Mouse (Mus musculus) testis, postnatal 10 days (tissue): ENCODE measurements at regions not wholly inside any gene's neighbourhood (a gene's known extent, or its start where the extent isn't known, plus 50 kb on each side); places are given as distances from the start of the nearest gene placed in this dataset.

Source experiments
- DNase-seq: peaks from one replicate; pipeline ENCODE4 v3.0.0; 2021; ENCODE audit warnings: low spot score

DNA sequence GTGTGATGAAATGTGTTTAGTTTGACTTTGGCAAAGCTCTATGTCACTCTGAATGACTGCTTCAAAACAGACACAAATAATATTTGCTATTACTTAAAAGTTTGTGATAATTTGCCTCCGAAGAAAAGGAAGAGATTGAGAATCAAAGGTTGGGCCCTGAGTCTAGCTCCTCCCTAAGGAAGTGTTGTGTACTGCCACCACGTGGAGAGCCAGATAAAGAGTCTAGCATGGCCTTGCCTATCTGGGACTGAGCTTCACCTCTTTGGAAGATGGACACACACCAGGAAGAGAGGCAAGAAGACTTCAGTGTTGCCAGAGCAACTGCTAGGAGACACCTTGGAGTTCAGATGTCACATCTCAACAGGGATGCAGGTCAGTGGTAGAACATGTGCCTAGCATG is 258.5 kb downstream of the Cog6 start:
- peak; percentile 52 for DNase-seq

DNA sequence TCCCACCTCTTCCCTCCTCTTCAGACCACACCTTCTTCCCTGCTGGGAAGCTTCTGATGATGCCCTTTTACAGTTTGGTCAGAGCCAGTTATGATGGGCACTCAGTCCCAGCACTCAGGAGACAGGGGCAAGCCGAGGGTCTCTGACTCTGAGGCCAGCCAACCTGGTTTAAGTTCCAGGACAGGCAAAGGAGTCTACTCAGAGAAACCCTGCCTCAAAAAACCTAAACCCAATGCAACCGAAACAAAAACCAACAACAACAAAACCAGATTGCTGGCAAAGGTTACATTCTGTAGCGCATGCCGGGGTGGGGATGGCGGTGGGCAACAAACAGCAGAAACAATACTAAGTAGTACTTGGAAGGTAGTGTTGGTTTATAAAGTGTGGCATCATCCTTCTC is 260.2 kb downstream of the Cog6 start:
- no peak for DNase-seq

DNA sequence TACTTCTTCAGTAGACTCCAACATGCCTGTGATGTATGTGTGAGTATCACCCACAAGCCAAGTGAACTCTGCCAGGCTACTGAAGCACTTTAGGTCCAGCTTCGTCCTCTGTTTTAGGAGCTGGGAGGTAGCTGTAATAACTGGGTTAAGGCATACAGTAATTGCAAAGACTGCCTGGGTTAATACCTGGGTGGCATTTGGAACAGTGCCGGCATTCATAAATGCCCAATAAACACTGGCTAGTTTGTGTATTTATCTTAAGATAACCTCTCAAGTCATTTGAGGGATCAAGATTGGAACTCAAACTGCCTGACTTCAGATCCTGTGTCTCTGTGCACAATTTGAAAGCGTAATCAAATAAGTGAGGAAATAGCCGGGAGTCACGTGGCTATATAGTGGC is 261.0 kb downstream of the Cog6 start:
- DNase-seq = no peak

DNA sequence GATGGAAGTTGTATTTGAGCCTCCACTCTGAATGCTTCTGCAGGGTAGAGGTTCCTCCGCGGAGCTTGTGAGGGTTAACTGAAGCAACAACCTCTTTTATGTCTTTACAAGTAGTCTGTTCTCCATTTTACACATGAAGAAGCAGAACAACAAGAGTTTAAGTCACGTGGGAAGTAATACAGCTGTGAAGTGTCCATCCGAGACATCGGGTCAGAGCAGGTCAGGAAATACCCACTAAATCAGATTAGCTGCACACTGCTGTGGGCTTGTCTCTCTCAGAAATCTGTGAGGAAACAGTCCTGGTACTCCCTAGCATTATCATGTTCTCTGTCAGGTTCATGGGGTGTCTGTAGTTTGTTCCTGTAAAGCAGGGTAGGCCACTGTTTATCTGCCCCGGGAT is 262.1 kb downstream of the Cog6 start:
- DNase-seq = no peak

DNA sequence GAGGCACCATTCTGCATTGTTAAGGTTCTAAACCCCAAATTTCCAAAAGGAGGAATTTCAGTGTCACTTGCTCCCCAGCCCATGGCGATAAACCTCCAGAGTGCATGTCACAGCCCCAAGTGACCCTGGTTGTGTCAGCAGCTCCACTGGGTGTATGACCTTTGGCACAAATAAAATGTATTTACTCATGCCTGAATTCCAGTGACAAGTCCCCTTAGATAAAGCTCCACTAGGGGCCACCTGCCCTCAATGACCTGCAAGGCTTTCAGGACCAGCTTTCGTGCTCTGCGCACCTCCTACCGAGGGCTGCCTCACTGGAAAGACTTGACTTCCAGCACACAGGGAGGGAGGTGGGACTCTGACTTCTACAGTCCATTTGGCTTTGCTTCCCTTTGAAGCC is 262.6 kb downstream of the Cog6 start:
- DNase-seq = no peak

DNA sequence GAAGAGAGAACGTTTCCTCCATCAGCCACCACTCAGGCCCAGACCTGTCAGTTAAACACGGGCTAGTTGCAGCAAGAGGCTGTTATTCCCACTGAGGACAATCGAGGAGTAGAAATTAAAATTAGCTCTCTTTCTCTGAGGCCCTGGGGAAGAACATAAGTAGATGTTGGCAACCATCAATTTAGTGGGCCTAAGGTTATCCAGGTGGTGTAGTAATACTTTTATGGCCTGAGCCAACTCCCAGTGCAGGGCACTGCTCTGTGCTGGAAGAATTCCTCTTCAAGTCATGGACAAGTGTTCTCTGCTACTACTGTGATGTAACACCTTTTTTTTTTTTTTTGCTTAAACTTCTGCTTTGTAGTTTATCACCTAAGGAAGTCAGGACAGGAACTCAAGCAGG is 270.1 kb downstream of the Cog6 start:
- no peak for DNase-seq

DNA sequence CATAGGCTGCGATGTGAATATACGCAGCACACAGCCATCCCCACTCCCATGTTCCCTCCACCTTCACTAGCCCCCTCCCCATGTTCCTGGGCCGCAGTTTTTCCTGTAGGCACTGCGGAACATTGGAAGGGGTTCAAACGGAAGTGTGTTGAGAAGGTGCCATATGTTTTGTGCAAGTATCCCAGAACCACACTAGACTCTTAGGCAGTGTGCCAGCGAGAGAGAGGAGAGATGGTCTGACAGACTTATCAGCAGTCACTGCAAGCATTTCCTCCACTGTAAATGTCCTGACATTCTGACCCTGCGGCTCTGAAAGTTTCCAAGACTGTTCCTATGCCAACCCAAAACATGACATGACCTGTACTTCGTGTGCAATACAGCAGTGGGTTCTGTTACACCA is 272.7 kb downstream of the Cog6 start:
- DNase-seq = no peak

DNA sequence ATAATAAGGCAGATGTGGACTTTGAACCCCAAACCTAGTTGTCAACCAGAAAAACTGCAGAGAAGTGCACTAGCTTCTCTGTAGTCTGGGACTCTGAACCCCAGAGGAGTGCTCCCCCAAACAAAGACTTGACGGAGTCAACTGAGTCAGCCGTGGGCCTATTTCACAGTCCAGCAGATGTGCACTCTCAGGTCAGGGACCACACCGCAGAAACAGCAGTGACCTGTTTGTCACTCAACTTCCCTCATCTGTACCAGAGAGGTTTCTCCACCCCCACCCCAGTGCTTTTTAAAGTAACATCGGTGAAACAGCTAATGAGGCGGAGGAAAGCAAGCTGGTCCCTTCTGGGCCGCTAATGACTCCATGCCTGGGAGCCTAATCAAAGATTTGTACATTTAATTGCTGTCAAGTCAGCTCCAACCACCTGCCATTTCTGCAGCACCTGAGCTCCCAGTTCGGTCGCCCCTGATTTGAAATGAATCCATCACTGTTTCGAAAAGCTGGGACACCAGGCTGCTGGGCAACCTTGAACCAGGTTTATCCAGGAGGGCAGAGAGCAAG is 276.5 kb downstream of the Cog6 start:
- no peak for DNase-seq

DNA sequence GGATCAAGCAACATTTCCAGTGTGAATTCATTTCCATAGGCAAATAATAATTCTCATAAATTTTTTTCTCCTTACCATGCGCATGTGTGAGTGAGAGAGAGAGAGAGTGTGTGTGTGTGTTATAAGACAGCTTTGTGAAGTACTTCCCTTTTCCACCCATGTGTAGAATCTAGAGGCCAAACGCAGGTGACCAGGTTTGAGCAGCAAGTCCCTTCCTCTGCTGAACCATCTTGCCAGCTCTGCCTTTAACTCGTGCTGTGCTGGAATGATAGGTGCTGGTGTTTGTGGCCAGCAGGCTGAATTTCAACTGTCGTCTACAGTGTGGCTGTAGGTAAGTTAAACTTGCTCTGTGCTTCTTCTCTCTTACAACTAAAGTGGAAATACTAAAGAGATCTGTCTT is 277.5 kb downstream of the Cog6 start:
- DNase-seq = no peak

DNA sequence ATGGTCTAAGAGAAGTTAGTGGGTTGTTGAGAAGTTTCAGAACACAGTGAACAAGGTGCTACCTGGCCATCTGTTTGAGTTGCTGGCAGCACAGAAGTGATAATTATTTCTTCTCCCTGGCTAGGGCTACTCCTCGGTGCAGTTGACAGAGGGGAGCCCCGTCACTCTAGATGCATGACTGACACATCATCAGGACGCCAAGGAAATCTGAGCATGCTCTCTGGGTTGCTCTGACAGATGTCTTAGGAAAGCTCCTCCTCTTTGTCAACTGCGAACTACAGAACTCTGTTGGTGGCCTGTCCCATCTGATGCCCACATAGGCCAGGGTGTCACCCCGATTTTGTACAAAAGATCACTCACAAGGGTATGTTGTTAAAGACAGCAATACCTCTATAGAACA is 278.7 kb downstream of the Cog6 start:
- no peak for DNase-seq

DNA sequence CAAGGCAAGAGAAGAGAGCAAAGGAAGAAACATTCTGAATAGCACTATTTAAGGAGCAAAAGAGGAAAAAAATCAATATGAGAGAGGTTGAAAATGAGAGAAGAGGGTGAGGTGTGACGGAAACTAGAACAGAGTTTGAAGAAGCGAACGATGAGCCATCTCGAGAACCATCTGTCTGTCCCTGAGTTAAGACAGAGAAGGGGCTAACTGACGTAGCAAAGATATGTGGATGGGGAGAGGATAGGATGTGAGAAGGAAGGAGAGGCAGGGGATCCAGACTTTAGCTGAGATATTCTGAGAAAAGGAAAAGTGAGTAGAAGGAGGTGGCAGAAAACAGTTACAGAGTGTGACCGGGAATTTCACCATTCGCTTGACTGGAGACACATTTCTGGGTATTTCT is 281.1 kb downstream of the Cog6 start:
- no peak for DNase-seq

DNA sequence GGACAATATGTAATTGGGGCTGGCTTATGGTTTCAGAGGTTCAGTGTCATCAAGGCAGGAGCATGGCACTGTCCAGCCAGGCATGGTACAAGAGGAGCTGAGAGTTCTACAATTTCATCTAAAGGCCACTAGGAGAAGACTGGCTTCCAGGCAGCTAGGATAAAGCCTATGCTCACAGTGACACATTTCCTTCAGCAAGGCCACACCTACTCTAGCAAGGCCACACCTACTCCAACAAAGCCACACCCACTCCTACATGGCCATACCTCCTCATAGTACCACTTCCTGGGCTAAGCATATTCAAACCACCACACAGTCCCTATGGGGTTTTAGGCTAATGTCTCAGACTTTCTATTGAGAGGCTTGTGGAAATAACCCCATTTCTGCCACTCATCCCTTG is 285.1 kb downstream of the Cog6 start:
- no peak for DNase-seq

DNA sequence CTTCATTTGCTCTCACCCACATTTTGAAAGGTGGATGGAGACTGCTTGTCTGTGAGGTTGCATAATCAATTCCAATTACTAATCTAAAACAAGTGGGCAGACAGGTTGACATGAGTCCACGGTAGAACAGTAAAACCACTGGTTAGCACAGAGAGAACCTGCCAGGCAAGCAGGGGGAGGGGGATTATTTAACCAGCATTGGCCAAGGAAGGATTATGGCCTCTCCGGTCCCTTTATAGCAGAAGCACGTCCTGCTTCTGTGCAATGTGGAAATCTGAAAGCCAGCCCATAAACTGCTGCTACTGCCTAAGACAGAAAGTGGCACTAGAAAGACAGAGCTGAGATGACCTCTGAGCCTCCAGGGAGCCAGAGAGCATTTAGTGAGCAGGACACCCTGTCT is 285.5 kb downstream of the Cog6 start:
- DNase-seq = no peak

DNA sequence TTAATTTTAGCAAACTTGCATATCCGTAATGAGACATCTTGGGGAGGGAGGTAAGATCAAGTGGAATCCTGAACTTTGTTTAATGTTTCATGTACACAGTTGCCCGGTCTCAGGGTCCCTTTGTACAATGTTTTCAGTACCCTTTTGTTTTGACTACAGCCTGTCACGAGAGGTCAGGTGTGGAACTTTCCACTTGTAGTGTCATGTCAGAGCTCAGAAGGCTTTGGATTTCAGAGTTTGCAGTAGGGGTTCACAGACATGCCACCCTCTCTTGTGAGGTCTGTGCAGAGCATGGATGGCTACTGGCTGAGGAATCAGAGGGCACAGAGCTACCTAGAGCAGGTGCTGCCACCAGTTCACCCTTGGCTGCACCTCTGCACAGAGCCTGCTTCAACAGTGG is 287.3 kb downstream of the Cog6 start:
- no peak for DNase-seq

DNA sequence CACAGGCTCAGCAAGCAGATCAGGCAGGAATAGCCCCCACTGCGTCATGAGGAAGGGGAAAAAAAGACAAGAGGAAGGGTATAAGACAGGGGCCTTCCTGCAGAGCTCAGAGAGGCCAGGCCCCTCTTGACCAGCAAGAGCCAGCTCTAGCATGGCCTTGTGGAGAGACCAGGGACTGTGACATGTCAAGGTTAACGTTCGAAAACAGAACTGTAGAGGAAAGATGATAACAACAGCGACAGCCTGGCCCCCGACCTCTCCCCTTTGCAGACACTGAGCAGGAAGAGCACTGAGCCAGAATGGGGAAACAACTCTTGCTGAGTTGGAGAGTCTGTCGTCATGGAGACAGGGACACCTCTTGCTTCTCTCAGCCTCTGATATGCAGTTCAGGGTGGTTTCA is 288.2 kb downstream of the Cog6 start:
- no peak for DNase-seq

DNA sequence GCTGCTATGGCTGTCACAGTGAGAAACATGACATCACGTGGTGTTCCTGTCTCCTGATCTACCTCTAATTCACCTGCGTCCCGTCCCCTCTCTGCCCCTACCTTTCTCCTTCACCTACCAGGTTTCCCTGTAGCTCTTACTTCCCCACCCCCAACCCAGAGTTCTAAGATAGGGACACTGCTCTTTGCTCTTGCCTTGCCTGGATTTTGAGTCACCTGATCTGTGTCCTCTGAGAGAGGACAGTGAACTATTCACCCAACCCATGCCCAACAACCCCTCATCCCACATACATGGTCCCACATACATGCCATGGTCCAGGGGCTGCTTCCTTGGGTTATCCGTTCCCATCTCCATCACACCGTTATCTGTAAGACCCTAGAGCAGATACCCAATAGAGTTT is 288.6 kb downstream of the Cog6 start:
- no peak for DNase-seq

DNA sequence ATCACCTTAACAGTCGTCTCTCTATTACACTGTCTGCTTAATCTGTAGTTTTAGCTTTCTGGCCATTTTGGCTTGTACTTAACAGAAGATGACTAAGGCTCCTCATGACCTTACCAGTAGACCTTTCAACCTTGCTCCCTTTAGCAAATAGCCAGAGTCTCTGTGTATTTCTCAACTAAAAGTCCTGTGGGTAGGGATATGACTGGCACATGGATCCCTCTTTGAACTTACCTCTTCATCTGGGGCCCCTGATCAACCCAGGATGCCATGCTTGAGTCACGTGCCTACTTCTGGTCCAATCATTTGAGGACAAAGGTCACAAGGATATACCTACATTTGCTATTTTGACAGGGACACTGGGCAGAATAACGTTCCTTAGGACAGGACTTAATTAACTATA is 292.7 kb downstream of the Cog6 start:
- DNase-seq = no peak

DNA sequence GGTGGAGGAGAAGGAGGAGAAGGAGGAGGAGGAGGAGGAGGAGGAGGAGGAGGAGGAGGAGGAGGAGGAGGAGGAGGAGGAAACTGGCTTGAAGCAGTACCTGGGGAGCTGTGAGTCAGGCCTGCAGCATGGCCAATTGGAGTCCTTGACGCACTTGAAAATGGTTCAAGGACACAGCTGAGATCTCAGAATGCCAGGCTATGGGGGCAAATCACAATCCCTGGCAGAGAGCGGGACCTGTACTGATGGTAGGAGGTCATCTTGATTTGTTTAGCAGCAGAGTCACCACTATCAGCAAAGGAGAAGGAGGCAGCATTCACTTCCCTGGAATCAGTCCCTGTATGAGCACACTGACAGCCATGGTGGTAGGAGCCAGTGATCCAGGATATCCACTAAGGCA is 294.1 kb downstream of the Cog6 start:
- DNase-seq = no peak

DNA sequence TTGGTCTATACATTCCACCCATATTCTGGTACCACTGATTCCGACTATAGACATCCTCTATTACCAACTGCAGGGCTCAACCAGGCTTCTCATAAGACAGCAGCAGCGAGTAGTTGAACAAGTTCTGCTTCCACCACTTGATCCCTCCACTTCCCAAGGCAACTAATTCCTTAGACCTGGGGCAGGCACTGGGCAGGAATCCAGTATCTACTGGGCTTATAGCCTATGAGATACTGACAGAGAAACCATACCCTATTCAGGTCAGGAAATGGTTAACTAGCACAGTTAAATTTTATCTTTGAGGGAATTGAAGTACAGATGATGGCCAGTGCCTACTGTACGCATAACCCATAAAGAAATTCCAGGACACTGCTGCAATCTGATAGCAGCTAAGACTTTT is 297.9 kb downstream of the Cog6 start:
- no peak for DNase-seq

DNA sequence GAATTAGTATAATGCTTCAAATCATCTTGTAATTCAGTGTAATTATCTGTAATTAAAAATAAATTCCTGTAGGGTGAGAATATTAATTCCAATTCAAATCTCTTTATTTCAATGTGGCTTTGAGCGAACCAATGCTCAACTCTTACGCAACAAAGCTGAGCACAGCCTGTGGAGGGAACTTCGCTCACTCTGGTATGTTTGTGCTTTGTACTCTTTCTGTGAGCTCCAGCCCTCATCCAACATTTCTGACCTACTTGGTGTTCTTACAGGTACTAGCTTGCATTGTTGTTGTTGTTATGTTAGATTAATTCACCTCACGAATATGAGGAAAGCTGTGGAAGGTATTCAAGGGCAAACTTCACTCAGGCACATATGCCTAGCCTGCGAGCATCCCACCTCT is 299.7 kb downstream of the Cog6 start:
- DNase-seq = no peak

DNA sequence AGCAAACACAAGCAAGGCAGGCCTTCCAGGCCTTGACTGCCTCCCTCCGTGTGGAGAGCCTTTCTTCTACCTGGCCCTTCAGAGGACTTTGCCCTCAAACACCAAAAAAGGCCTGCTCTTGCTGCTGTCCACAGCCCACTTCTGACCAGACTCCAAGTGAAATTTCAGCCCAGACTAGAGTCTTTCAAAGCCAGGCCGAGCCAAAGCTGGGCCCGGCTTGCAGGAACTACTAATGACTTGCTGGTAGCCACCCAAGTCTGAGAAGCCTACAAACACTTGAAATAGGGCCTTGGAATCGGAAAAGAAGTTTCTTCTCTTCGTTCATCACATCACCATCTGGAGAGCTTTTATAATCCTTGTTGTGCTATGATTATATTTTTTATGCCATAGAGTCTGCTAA is 304.9 kb downstream of the Cog6 start:
- DNase-seq = no peak

DNA sequence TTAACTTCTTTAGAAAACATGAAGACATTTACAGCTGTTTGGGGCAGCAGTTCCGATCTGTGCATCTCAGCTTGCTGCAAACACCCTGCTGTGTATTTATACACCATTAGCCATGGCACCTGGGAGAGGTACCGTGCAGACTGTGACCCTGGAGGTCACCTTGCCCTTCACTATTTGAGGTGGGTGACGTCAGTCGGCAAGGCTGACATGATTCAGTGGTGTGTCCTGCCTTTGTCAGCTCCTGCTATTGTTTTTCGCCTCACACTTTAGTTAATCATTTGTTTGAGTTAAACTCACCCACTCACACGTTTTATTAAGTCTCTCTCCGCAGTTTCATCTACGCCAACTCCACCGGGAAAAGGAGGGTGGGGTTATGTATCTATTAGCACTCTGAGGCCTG is 305.9 kb downstream of the Cog6 start:
- DNase-seq = no peak

DNA sequence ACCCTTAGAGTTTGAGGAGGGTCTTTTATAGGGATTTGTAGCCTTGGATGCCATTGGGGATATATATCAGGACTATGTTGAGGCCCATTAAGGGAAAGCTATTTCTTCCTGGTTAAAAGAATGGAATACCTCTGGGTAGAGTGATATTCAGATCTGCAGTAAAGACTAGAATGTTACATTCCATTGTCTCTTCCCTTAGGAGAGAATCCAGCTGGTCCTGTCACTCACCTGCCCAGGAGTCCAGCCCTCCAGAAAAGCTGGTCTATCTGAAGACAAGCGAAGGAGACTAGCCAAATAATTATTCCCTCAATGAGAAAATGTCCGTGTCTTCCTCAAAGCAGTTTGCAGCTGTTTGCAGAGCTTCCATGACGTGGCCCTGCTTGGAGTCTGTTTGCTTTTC is 308.3 kb downstream of the Cog6 start:
- no peak for DNase-seq

DNA sequence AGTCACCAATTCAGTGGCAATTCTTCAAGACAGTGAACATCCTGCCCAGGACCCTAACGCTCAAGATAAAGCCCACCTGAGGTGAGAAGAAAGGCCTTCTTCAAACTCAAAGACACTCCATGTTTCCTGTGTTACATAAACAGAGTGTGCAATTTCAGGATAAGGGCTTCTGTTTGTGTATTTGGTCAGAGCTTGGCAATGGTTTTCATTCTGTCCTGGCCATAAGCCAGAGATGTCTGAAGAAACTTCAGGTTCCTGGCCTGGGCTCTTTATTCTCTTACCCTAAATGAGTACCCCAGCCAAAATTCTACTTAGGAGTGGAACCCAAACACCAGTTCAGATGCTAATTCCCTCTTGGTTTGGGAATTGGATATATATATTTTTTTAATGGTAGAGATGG is 308.7 kb downstream of the Cog6 start:
- no peak for DNase-seq

DNA sequence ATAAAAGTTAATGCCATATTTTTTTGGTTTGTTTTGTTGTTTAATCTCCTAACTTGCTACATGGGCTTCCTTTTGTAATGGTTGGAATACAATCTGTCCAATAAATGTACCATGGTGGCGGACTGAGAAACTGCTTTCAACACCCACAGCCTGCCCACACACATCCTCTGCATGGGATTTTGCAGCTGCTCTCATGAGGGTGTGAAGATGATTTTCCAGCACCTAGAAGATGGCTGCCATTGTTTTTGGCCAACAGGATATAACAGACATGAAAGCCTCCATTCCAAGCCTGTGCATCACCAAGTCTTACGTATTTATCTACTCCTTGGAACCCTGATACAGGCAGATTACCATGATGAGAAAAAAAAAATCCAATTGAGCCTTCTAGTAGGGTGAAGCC is 310.4 kb downstream of the Cog6 start:
- no peak for DNase-seq
